Mouse (Mus musculus): ENCODE measurements at regions not wholly inside any gene's neighbourhood (a gene's known extent, or its start where the extent isn't known, plus 50 kb on each side); places are given as distances from the start of the nearest gene placed in this dataset.

DNA sequence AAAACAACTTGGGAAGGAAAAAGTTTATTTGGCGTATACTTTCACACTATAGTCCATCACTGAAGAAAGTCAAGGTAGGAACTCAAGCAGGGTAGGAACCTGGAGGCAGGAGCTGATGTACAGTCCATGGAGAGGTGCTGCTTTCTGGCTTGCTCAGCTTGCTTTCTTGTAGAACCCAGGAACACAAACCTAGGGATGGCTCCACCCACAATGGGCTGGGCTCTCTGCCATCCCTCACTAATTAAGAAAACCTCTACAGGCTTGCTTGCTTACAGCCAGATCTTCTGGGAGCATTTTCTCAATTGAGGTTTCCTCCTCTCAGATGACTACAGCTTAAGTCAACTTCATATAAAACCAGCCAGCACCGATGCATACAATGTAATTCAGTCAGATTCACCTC is 79.2 kb upstream of the Sox13 start:
- 94% methylated on average over 2 of the region's 2 CpGs for WGBS
- H3K4me1 ChIP-seq: peaks cover 14% of the 10 kb centered on the region; the same call in 1 of the 2 replicates

DNA sequence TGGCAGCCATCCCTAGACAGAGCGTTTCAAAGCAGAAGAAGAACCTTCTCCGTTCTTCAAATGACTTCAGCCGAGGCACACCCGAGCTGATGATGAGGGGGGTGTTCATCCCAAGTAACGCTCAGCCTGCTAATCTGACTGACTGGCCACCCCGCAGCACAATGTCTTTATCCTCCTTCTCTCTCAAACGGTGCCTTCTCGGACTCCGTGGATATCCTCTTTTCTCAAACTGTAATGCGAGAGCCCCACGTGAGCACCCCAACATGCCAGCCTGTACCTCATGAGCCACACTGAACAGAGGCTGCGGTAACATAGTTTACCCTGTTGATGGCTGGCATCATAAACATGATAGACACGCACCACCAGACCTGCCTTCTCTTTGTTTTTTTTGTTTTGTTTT is 76.8 kb upstream of the Sox13 start:
- Histone ChIP-seq H3K4me3 (no peak overlapping the region), H3K9me3 (replicated peaks) (no peaks in the 10 kb centered on the region), H3K27me3 (ENCODE audit: low read depth, poor library complexity, severe bottlenecking) (no peaks in the 10 kb centered on the region), H3K27ac (no peak overlapping the region), H3K4me1 (peaks cover 14% of the 10 kb centered on the region; the same call in 1 of the 2 replicates), H3K36me3 (no peaks in the 10 kb centered on the region)
- DNase-seq (ENCODE audit: low spot score): no peak
- WGBS: 77% methylated on average over 13 of the region's 13 CpGs

More for the DNA sequence above, 79.2 kb upstream of the Sox13 start:
- Histone ChIP-seq H3K27ac (no peak overlapping the region), H3K27me3 (ENCODE audit: low read depth, poor library complexity, severe bottlenecking) (no peaks in the 10 kb centered on the region), H3K4me3 (no peak overlapping the region), H3K36me3 (no peaks in the 10 kb centered on the region), H3K9me3 (replicated peaks) (no peaks in the 10 kb centered on the region)
- no peak for DNase-seq (ENCODE audit: low spot score)

- H3K36me3 ChIP-seq: no peaks in the 10 kb centered on the region
- H3K4me1 ChIP-seq: peaks cover 29% of the 10 kb centered on the region
- WGBS: 1% methylated on average over 29 of the region's 29 CpGs
- H3K9me3 ChIP-seq (replicated peaks): no peaks in the 10 kb centered on the region
- H3K27me3 ChIP-seq (ENCODE audit: low read depth, poor library complexity, severe bottlenecking): no peaks in the 10 kb centered on the region; the same call in 1 of the 2 replicates
- H3K4me3 ChIP-seq: peak overlapping the region; percentile 53
- H3K27ac ChIP-seq: peak overlapping the region; percentile 92
- peak; percentile 70 for DNase-seq (ENCODE audit: low spot score)
Measured at GRCm38 (mm10) chr1:133492986-133493741, 69.0 kb upstream of the Sox13 start.

GRCm38 (mm10) chr1:133492291-133492985 is 68.3 kb upstream of the Sox13 start:
- no peak for DNase-seq (ENCODE audit: low spot score)
- WGBS: 7% methylated on average over 11 of the region's 11 CpGs
- no peaks in the 10 kb centered on the region for H3K36me3 ChIP-seq
- no peaks in the 10 kb centered on the region for H3K9me3 ChIP-seq (replicated peaks)
- peaks cover 29% of the 10 kb centered on the region for H3K4me1 ChIP-seq
- peak overlapping the region; percentile 53 for H3K4me3 ChIP-seq
- H3K27ac ChIP-seq: peak overlapping the region; percentile 92
- H3K27me3 ChIP-seq (ENCODE audit: low read depth, poor library complexity, severe bottlenecking): no peaks in the 10 kb centered on the region; the same call in 1 of the 2 replicates

DNA sequence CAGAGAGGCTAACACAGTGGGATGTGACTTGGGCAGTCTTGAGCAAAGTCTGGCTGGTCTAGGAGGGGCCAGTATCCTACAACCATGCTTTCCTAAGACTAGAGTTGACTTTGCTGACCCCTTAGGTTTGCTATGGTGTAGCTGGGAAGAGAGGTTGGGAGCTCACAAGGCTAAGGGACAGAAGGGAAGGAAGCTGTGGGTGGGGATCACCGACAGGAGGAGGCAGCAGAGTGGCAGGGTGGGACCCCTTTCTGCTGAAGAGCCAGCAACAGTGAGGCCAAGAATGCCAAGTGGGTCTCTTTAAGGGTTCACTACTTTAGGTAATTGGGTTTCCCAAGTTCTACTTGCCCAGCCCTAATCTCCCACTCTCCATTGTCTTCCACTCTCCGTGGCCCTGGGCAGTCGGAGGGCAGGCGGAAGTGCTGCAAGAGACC is 67.7 kb upstream of the Sox13 start:
- Histone ChIP-seq H3K4me3 (peak overlapping the region; percentile 53; the same call in 1 of the 2 replicates), H3K36me3 (no peaks in the 10 kb centered on the region), H3K9me3 (replicated peaks) (no peaks in the 10 kb centered on the region), H3K27me3 (ENCODE audit: low read depth, poor library complexity, severe bottlenecking) (no peaks in the 10 kb centered on the region; the same call in 1 of the 2 replicates), H3K4me1 (peaks cover 29% of the 10 kb centered on the region), H3K27ac (peak overlapping the region; percentile 92)
- peak; percentile 41 for DNase-seq (ENCODE audit: low spot score)
- WGBS: 33% methylated on average over 4 of the region's 4 CpGs

DNA sequence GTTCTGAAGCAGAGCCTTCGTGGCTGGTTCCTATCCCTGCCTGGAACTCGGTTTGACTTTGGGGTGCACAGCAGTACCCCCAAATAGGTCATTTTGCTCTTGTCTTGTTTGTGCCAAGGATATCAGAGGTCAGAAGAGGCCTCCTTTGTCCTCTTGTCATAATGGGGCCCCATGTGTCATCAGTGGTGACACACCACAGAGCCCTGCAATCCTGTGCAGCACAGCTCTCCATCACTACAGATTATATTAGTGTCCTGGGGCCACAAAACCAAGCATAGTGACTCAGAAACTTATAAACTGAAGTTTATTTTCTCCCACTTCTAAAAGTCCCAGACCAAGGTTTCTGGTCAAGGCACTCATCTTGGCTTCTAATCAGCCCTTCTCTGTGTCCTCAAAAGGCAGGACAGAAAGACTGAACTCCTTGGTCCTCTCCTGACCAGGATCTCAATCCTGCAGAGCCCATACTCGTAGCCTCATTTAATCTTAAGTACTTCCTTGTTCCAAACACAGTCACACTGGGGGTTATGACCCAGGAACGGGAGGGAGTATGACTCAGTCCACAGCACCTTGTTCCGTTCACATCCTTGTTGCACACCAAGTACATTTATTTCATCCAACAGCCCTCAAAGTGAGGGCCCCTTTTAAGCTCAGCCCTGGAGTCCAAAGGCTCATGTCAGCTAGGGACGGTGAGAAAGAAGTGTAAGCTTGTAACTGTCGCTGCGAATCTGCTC is 63.2 kb upstream of the Sox13 start:
- Histone ChIP-seq H3K4me3 (no peak overlapping the region), H3K4me1 (peaks cover 27% of the 10 kb centered on the region), H3K27me3 (ENCODE audit: low read depth, poor library complexity, severe bottlenecking) (no peaks in the 10 kb centered on the region; the same call in 1 of the 2 replicates), H3K9me3 (replicated peaks) (no peaks in the 10 kb centered on the region), H3K36me3 (no peaks in the 10 kb centered on the region), H3K27ac (no peak overlapping the region)
- WGBS: 80% methylated on average over 8 of the region's 8 CpGs
- no peak for DNase-seq (ENCODE audit: low spot score)

- no peak for DNase-seq (ENCODE audit: low spot score)
- 0 out of 2 replicates have a peak overlapping the region, but pooled peaks have one; percentile 7 for H3K27ac ChIP-seq
- 55% methylated on average over 10 of the region's 10 CpGs for WGBS
Measured at GRCm38 (mm10) chr1:133486370-133486769, 62.2 kb upstream of the Sox13 start.

DNA sequence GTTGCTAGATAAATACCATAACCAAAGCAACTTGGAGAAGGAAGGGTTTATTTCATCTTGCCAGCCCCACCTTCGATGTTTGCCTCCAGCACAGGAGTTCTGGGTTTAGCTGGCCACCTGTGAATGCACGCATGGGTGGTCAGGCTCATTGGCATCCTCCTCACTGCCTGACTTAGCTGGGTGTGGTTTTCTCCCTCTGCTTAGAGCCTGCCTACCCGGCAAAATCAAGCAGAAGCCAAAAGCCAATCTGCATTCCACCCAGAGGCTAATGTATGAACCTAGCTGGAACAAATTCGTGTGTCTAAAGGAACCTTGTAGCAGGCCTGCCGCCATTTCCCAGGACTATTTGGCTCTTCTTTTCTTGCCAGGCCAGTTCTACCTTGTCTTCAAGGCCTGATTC is 58.7 kb upstream of the Sox13 start:
- DNase-seq (ENCODE audit: low spot score): no peak
- no peak overlapping the region for H3K27ac ChIP-seq
- no peaks in the 10 kb centered on the region for H3K36me3 ChIP-seq
- H3K9me3 ChIP-seq (replicated peaks): no peaks in the 10 kb centered on the region
- H3K4me3 ChIP-seq: no peak overlapping the region
- no peaks in the 10 kb centered on the region for H3K27me3 ChIP-seq (ENCODE audit: low read depth, poor library complexity, severe bottlenecking)
- H3K4me1 ChIP-seq: peaks cover 17% of the 10 kb centered on the region
- 65% methylated on average over 5 of the region's 5 CpGs for WGBS

More at GRCm38 (mm10) chr1:133486370-133486769, 62.2 kb upstream of the Sox13 start:
- H3K9me3 ChIP-seq (replicated peaks): no peaks in the 10 kb centered on the region
- peaks cover 18% of the 10 kb centered on the region for H3K4me1 ChIP-seq
- no peaks in the 10 kb centered on the region for H3K27me3 ChIP-seq (ENCODE audit: low read depth, poor library complexity, severe bottlenecking)
- no peak overlapping the region for H3K4me3 ChIP-seq
- no peaks in the 10 kb centered on the region for H3K36me3 ChIP-seq

DNA sequence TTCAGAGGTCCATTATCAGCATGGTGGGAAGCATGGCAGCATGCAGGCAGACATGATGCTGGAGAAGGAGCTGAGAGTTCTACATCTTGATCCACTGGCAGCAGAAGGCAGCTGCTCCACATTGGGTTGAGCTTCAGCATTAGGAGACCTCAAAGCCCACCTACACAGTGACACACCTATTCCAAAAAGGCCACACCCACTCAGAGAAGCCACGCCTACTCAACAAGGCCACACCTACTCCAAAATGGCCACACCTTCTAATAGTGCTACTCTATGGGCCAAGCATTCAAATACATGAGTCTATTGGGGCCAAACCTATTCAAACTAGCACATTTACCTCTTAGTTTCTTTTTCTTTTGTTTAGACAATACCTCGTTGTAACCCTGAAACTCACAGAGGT is 50.4 kb upstream of the Sox13 start:
- 74% methylated on average over 2 of the region's 2 CpGs for WGBS
- no peak overlapping the region for H3K4me3 ChIP-seq

More for the DNA sequence above, 50.4 kb upstream of the Sox13 start:
- H3K9me3 ChIP-seq (replicated peaks): no peaks in the 10 kb centered on the region
- peaks cover 17% of the 10 kb centered on the region for H3K4me1 ChIP-seq
- H3K27ac ChIP-seq: no peak overlapping the region
- H3K27me3 ChIP-seq (ENCODE audit: low read depth, poor library complexity, severe bottlenecking): no peaks in the 10 kb centered on the region
- no peaks in the 10 kb centered on the region for H3K36me3 ChIP-seq
- DNase-seq (ENCODE audit: low spot score): no peak

Measured in limb, embryonic 10.5 days (tissue).